Mouse (Mus musculus) cerebellum, adult 11-12 months (tissue): ENCODE measurements around the gene Slc41a2.

Experiments used
- DNase-seq: peaks from one replicate; pipeline ENCODE4 v3.0.0; 2022

The Slc41a2 gene

DNA sequence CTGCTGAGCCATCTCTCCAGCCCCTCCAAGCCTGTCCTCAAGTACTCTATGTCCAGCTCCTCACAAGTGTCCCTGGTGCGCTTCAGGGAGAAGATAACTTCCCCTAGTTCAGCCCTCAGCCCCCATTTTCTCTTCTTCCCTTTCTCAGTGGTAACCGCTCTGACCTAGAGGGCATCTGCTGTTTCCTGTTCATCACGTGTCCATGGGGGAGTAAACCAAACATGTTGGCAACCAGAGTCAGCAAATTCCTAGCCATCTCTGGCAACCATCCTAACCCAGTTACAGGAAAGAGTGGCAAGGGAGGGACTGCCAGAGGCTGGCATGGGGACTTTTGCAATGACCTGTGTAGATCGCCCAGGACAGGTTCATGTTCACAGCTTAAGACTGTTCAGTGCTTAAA, 36.0 kb downstream of the Slc41a2 start:
- DNase-seq: no peak

DNA sequence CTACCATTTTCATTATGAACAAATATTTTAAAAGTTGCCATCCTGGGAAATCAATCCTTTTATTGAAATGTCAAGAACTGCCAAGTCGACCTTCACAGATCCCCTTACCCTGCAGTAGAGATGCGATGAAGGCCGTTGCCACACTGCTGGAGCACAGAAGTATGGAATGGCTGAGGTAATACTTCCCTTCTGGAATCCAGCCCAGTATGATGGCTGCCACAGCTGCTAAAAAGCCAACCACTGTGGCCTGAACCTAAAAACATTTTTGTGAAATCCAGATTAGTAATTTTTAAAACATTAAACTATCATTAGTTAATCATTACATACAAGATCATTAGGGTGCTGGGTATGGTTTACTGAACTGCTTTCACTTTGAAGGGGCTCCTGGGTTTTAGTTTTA, 36.6 kb downstream of the Slc41a2 start:
- DNase-seq: no peak

DNA sequence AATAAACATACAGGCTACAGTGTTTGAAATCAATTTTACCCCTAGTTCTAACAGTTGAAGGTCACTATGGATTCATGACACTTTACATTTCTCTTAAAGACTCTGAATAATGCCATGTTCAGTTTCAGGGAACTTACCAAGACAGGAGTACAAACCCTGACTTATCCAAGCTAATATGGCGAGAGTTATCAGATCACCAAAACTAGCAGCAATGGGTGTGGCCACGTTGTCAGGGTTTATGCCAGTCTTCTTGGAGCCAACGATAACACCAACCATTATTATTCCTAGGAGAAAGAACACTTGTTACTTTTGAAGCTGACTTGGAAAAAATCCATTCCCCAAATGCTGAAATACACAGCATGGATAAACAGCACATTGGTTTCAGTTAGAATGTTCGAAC, 40.7 kb downstream of the Slc41a2 start:
- DNase-seq: no peak

DNA sequence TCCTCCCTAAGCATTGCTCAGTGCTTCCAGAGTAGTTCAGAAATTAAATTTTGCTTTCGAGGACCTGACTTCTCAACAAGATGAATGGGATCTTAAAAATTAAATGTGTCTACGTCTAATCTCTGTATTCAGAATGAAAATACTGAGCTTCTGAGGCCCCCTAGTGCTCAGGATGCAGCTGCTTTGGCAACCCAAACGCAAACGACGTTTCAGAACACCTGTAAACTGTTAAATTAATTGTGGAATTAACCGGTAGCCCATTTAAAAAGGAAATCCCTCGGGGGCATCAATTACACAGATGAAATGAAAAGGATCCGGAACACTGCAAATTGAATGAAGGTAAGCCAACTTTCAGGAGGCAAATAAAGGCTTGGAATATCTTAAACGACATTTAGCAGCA, 42.9 kb downstream of the Slc41a2 start:
- DNase-seq: no peak

DNA sequence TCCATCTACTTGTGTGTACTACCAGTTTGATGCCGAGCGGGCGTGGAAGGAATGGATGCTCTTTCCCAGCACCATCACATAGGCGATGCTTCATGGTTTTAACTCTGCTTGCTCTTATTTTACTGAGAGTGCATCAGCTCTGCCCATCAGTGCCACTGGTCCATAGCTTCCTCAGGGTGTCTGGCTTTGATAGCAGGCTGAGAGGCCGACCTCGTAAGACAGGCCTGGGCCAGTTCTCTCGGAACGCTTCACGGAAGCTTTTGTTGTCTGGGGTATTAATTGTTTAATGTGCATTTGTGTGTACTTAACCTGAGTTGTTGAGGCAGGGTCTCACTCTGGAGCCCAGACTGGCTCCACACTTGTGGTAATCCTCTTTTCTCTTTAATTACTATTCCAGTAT, 44.3 kb downstream of the Slc41a2 start:
- DNase-seq: no peak

DNA sequence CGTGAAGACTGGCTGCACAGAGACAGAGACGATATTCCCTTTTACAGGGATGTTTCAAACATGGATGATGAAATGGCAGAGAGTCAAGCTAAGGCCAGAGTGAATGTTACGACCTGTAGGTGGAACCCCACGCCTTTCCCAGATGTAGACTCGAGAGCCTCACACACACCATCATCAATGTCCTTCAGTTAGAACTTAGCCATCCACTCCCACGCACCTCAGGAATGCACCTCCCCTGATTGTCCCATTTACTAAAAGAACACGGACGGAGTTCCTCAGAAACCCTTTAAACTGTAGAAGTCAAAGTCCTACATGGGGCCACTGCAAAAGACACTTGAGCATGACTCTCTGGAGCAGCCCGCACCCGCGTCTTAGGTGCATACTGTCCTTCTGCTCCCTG, 46.0 kb downstream of the Slc41a2 start:
- DNase-seq: no peak

DNA sequence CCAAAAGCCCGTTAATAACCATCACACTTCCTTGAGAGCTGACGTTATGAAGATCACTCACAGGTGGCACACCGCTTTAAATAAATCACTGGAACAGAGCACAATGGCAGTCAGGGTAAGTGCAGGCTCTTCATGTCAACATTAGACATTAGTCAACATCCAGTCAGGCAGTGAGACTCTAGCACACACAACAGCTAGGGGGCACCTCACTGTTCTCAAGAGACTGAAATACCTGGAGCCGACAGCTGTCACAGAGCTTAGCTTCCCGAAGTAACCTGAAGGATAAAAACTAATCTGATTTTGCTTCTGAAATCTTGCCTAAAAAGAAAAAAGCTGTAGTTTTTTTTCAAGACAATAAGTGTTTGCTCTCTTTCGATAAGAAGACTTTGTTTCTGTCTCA, 49.9 kb downstream of the Slc41a2 start:
- DNase-seq: no peak

DNA sequence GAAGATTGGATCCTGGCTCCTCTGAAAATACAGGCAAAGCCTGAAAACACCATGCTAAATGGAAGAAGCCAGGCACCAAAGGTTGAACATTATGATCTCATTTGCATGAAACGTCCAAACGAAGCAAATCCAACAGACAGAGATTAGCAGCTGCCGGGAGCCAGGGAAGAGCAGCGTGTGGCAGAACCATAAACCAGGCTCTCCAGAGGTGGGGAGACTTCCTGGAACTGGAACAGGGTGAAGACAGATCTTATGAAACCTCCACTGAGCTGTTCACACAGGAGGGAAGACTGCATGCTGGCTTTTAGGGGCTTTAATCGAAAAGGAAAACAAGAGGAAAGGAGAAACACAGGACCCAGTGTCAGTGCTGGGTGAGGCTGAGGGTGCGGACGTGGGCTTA, 51.3 kb downstream of the Slc41a2 start:
- DNase-seq: no peak

DNA sequence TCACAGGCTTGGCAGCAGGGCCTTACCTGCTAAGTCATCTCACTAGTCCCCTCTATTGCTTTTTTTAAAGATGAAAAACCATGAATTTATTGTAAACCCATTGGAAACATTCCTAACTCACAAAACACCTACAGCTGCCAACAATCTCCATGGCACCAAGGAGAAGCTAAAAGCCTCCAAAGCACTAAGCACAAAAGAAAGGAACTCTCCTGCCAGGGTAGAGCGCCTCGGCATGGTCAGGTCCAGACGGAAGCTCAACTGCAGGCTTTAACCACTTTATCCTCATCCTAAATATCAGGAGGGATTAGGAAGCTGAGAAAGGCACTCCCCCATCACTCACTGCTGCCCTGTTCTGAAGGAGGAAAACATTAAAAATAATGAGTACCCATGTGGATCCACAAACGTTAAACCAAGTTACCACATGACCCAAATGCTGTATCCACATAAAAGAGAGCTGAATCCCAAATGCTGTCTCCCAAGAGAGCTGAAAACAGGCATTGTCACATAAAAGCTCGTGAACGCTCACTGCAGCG, 51.9 kb downstream of the Slc41a2 start:
- DNase-seq: no peak

DNA sequence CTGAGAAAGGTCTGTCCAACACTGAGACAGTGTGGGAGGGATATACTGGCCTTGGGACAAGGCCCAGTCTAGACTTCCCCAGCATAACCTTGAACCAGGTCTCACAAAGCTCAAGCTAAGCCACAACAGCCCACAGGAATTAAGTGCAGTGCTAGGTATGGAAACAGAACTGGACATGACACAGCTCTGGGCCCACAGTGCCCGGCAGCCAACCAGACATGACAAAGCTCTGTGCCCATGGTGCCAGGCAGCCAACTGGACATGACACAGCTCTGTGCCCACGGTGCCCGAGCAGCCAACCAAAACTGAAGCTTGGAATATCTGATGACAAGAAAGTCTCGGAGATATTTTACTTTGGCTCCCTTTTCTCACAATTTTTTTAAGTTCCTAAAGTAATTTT, 52.8 kb downstream of the Slc41a2 start:
- no peak for DNase-seq

DNA sequence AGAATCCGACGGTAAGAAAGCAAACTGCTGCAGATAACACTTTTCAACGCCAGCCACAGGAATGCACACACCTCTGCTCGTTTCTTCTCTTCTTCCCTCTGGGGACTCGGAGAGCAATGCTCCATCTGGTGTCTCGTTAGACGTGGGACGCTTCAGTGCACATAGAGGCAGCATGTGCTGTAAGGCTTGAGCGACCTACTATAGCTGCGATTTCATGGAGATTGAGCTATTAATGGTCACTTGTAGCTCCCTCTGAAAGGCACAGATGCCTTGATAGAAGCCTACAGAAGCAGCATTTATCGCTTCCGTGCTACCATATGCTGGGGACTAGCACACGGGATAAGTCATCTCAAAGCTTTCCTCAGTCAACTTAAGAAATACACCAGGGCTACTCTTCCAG, 71.0 kb downstream of the Slc41a2 start:
- peak; percentile 73 for DNase-seq

DNA sequence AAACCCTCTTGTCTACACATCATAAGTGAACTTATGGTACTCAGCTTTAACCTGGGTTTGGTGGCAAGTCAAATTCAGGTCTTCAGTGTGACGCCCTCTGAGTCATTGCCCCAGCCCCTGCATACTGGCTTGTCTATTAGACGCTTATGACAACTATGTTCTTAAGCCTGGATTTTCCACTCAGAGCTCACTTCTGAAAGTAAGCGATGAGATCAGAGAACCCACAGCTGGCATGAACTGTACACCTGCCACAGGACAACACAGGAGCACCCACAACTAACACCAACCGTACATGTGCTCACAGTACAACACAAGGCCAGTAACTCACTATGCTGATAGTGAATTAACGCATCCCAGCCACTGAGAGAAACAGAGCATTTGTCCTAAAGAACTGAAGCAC, 71.4 kb downstream of the Slc41a2 start:
- DNase-seq: no peak

DNA sequence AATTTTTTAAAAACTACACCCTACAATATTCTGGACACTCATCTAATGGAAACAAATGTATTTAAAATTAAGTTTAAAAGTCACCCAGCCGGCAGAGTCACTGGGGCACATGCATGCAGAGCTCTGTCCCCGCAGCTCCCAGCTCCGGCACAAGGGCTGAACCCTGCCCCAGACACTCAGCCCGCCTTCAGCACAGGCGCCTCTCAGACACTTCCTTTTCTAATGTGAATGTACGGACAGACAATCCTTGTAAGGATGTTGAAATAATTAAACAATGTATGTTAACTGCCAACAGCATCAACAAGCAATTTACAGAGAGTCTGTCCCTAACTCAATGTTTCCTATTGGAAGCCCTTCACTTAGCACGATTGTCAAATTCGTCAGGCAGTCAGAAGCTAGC, 73.0 kb downstream of the Slc41a2 start:
- no peak for DNase-seq

DNA sequence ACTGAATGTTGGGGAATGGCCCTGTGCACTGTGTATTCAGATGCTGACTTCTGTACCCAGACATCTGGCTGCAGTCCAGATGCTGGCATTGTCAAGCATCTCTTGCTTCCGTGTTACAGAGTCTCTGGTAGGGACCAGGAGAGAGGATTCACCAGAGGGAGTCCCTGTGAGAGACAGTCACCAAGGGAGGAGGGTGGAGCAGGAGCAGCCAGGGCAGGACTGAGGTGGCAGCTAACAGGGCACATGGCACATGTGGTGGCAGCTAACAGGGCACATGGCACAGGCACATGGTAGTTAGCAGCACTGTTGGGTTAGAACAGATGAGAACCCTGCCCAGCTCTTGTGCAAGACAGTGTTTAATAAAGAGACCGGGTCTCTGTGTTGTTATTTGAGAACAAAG, 73.6 kb downstream of the Slc41a2 start:
- DNase-seq: no peak

DNA sequence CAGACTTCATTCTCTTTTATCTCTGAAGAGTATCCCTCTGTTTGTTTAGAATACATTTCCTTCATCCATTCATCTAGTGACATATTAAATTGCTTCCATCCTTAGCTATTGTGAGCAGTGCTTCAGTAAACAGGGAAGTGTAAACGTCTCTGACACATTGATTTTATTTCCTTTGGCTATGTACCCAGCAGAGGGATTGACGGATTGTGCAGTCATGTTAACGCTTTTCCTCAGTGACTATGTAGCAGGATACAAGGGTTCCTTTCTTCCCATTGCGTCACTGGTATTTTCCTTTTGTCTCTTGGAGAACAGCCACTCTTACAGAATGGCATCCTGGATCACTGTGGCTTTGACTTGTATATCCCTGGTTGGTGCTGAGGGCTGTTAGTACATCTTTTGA, 76.4 kb downstream of the Slc41a2 start:
- DNase-seq: no peak

DNA sequence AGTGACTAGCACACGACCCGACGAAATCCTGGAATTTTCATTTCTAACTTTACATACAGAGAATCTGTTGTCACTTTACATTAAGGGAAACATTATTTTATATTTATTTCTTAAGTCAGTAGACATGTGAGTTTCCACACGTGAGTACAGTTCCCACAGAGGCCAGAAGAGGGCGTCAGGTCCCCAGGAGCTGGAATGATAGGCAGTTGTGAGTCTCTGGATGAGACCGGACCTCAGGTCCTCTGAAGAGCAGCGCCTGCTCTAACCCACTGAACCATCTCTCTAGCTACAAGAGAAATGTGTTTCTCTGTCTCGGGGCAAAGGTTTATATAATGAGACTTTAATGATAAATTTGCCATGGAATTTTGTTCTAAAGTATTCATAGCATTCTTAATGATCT, 86.3 kb downstream of the Slc41a2 start:
- no peak for DNase-seq

DNA sequence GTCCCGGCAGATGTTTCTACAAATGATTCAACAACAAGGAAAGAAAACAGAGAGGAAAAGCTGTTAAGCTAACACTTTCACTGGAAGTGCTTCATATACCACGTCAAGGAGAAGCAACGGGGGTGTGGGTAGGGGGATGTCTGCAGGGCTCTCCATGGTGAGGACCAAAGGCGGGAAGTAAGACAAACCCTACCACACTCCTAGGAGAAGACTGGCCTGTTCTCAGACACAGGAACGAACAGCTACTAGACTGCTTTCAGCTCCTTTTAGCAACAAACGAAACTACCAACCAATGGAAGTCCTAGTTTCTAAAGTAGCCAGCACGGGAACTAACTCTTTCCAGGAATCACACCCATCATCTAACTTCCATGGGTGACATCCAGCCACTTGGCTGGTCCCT, 89.6 kb downstream of the Slc41a2 start:
- no peak for DNase-seq

DNA sequence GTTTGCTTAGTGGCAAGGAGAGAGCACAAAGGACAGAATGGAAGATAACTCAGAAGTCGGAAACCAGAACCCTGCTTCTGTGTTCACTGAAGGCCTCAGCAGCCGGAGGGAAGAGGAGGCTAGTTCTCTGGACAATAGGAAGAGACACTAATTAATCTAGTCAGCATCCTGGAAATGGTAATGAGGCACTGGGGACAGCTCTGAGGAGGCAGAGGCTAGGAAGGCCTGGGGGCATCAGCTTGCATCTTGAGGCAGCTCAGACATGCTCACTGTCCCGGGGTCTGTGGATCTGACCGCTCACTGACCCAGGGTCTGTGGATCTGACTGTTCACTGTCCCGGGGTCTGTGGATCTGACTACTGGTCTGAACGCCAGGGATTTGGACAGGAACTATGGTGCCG, 92.0 kb downstream of the Slc41a2 start:
- DNase-seq: no peak

DNA sequence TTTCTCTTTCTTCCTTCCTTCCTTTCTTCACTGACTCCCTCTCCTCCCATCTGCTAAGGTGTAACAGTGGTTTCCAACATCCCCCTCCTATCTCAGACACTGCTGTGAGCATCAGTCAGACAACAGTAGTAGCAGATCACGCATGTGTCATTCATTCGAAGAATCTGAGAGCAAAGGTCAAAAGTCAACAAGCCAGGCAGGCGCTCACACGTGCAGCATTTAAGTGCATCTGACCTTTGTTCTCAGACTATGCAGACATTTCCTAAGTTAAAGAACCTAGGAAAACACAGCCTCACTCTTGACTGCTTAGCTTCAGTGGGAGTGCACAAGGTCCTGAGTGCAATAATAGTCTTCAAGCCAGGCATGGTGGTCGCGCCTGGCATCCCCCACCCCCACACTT, 93.6 kb downstream of the Slc41a2 start:
- DNase-seq: no peak

DNA sequence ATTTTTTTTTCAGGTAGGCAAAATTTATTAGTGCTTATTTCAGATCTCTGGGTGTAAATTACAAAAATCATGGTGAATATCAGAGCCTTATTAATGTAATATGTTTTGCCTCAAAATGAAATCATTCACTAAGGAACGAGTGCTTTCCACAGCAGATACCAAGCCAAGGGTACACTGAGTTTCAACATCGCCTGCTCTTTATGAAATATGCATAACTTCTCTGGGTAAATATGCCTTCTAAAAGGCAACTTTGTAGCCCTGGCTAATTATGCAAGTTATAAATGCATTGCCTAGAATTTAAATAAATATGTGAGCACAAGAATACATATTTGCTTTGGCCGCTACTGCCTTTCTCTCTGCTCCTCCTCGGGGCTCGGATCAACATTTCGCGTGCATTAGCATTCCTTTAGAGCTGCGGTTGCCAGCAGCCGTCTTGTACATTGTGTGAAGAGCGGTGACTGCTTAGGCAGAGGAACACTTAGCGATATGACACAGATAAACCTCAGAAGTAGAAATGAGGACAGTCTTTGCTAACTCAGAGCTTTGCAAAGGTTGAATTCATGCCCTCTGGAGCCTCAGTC, 95.5 kb downstream of the Slc41a2 start:
- DNase-seq: no peak

DNA sequence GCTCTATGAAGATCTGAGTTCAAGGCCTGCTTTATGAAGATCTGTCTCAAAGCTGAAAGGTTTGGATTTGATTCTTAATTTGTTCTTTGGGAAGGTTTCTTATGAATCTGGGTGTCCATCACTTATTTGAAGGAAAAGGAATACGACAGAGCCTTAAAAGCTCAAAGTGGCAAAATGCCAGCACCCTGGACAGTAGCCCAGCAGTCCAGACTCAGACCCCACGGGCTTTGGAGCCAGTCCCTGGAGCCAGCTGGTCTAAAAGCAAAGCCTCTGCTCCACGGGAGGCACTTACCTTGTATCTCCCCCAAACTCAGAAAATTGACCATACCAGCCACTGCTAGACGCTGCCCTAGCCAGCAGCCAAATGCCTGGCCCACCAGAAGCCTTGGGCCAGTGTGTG, 103.3 kb downstream of the Slc41a2 start:
- no peak for DNase-seq

DNA sequence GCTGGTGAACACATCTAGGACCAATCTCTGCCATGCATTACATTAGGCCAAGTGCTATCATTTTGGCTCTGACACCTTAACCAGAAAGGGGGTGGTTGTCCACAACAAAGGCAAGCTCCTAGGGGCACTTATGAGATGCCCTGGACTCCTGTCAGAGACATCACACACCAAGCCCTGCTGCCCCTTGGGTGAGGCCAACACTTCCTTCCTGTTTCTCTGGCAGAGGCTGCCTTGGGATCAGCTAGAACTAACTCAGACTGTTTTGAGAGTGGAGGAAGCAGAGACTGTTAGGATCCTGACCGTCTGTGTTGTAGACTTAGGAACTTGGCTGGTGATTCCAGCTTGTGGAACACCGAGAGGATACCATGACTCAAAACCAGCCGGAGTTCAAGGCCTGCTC, 103.7 kb downstream of the Slc41a2 start:
- DNase-seq: no peak

DNA sequence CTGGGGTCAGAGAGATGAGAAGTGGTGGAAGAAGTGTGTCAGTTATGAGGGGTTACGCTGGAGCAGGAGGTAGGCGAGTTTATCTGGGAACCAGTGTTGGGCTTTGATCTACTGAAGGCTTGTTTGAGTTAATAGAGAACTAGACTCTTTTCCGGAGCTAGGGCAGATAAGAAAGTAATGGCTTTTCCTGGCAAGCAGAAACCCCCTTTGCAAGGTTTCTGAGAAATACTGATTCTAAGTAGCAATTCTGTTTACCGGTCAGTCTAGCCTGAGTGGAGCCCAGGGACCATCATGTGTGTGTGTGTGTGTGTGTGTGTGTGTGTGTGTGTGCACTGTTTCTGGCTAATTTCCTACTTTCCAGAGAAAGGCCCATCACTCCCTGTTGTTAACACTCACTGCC, 109.1 kb downstream of the Slc41a2 start:
- no peak for DNase-seq

DNA sequence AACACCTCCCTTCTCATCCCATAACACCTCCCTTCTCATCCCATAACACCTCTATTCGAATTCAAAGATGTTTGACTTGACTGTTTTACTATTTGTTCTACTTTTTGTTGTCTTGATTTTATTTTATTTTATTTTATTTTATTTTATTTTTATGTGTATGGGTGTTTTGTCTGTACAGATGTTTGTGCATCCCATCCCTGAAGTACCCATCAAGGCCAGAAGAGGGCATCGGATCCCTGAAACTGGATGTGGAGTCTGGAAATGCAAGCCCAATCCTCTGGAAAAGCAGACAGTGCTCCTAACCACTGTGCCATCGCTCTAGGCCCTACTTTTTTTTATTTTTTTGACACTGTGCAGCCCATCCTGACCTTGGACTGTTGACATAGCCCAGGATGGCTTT, 112.7 kb downstream of the Slc41a2 start:
- DNase-seq: no peak

DNA sequence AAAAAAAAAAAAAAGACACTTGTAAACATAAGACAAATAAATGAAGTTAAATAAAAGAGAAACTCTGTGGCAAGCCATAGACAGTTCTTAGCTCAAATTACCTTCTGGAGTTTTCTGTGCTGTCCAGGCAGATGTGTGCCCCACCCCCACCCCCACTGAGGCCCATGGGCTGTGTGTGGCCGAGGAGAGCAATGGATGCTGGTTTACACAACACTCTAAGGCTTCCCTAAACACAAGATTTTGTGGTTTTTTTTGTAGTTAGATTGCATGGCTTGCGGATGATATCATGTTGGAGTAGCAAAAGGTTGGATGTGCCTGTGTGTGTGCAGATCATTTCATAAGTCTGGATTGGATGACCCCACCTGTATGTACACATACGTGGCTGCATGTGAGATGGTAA, 116.8 kb downstream of the Slc41a2 start:
- no peak for DNase-seq

DNA sequence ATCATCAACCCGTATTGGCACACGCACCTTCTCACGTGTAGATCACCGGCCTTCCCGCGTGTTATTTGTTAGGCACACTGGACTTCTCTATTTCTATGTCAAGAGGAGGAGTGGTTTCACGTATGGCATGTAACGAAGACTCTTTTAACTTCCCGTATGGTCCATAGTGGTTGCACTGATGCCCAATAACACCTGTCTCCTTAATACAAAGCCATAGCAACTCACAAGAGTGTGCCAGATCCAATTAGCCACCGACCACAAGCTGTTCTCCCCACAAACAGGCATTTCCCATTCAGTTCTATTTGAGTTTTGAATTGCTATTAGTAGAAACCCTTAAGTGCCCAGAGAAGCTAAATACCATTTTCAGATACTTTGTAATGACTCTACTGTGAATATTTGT, 117.5 kb downstream of the Slc41a2 start:
- DNase-seq: no peak
